Mouse (Mus musculus): Measurements from ENCODE around the gene Vgll4.
"Not testable (repeated sequence)": the region's sequence is repeated elsewhere in the genome, so short reads cannot be mapped to it uniquely, and the experiment has no call there.

The Vgll4 gene

GRCm38 (mm10) chr6:114939666-114940065 lies 30.1 kb downstream of the Vgll4 start:
- no peak for DNase-seq (ENCODE audit: low spot score in 2 of 2)

GRCm38 (mm10) chr6:114936941-114937313 lies 32.9 kb downstream of the Vgll4 start:
- DNase-seq (ENCODE audit: low spot score in 2 of 2), result no peak

GRCm38 (mm10) chr6:114936297-114936940 lies 33.4 kb downstream of the Vgll4 start:
- DNase-seq (ENCODE audit: low spot score in 2 of 2), result peak in 1 of 2 experiments; percentile 54

GRCm38 (mm10) chr6:114935362-114935761 lies 34.4 kb downstream of the Vgll4 start:
- DNase-seq (ENCODE audit: low spot score in 2 of 2), result no peak

- peak in 1 of 2 experiments; percentile 43 for DNase-seq (ENCODE audit: low spot score in 2 of 2)
These were observed 35.7 kb downstream of the Vgll4 start for GRCm38 (mm10) chr6:114934045-114934444.

- DNase-seq (ENCODE audit: low spot score in 2 of 2), result no peak
These were observed 36.8 kb downstream of the Vgll4 start for GRCm38 (mm10) chr6:114932991-114933392.

- DNase-seq (ENCODE audit: low spot score in 2 of 2), result no peak
These were observed 37.7 kb downstream of the Vgll4 start for GRCm38 (mm10) chr6:114932116-114932500.

GRCm38 (mm10) chr6:114931212-114932115 lies 38.3 kb downstream of the Vgll4 start:
- no peak for DNase-seq (ENCODE audit: low spot score in 2 of 2)

- no peak for DNase-seq (ENCODE audit: low spot score in 2 of 2)
These were observed 39.1 kb downstream of the Vgll4 start for GRCm38 (mm10) chr6:114930646-114931045.

GRCm38 (mm10) chr6:114930038-114930591 lies 39.7 kb downstream of the Vgll4 start:
- no peak for DNase-seq (ENCODE audit: low spot score in 2 of 2)

- DNase-seq (ENCODE audit: low spot score in 2 of 2), result no peak
These were observed 40.4 kb downstream of the Vgll4 start for GRCm38 (mm10) chr6:114929346-114929745.

GRCm38 (mm10) chr6:114928462-114928861 lies 41.3 kb downstream of the Vgll4 start:
- DNase-seq (ENCODE audit: low spot score in 2 of 2), result peak; percentile 46 to 50

GRCm38 (mm10) chr6:114927400-114927799 lies 42.4 kb downstream of the Vgll4 start:
- no peak for DNase-seq (ENCODE audit: low spot score in 2 of 2)

- no peak for DNase-seq (ENCODE audit: low spot score in 2 of 2)
These were observed 43.2 kb downstream of the Vgll4 start for GRCm38 (mm10) chr6:114926369-114927157.

- no peak for DNase-seq (ENCODE audit: low spot score in 2 of 2)
These were observed 44.6 kb downstream of the Vgll4 start for GRCm38 (mm10) chr6:114925196-114925595.

GRCm38 (mm10) chr6:114922355-114923096 lies 47.3 kb downstream of the Vgll4 start:
- DNase-seq (ENCODE audit: low spot score in 2 of 2), result not testable (repeated sequence)

GRCm38 (mm10) chr6:114921632-114922354 lies 48.0 kb downstream of the Vgll4 start:
- DNase-seq (ENCODE audit: low spot score in 2 of 2), result peak; percentile 60 to 77

GRCm38 (mm10) chr6:114920523-114921445 lies 49.0 kb downstream of the Vgll4 start:
- DNase-seq (ENCODE audit: low spot score in 2 of 2), result no peak

GRCm38 (mm10) chr6:114919670-114920313 lies 50.0 kb downstream of the Vgll4 start:
- DNase-seq (ENCODE audit: low spot score in 2 of 2), result no peak

Data from right cerebral cortex, postnatal 36 days (tissue).